19 mouse cellular contexts compared by ENCODE assay signal in the genomic region with DNA sequence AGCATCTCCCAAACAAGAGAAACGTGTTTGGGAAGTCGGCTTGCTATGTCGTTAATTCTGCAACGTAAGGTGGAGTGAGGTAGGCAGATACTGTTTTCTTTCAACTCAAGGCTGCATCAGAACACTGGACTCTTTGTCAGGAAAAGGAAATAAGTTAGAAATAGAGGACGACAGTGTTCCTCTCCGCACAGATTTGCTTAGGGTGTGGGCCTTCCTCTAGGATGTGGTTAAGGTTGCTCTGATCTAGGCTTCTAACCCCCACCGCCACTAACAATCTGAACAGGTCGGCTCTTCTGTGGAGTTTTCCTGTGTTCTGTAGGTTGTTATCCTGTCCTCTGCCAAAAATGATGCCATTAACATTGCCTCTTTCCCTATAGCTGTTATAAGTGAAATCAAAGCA.
"Had no signal": no experiment of that assay in that cellular context is flagged by ENCODE, and none has a peak within 500 bp of the region (broad histone marks: within the 10 kb centered on the region; RNA-seq: fewer than 3 reads in every experiment).

No protein-coding gene starts in this region.

- ATAC-seq: liver, postnatal 0 days; lung, postnatal 0 days; midbrain, embryonic 15.5 days had no signal

- H3K27ac ChIP-seq: kidney, embryonic 15.5 days; left cerebral cortex, adult 2 months; liver, embryonic 14.5 days; macrophage; midbrain, embryonic 12.5 days; midbrain, embryonic 15.5 days; neural tube, embryonic 13.5 days; stomach, embryonic 15.5 days had no signal

- DNase-seq: kidney, postnatal 10 days; kidney, postnatal 36 days; layer of hippocampus, postnatal 36 days; liver, postnatal 0 days; lung, embryonic 14.5 days; retina, postnatal 1 day; right cerebral cortex, postnatal 25 days; spleen, adult 18-20 months; thymus, postnatal 14 days; thymus, postnatal 4 days had no signal

- H3K4me3 ChIP-seq: kidney, embryonic 15.5 days; left cerebral cortex, adult 2 months; midbrain, embryonic 12.5 days; midbrain, embryonic 15.5 days; neural tube, embryonic 13.5 days; stomach, embryonic 15.5 days had no signal
